Mouse (Mus musculus): ENCODE data around the gene Lias.

Lias gene

DNA sequence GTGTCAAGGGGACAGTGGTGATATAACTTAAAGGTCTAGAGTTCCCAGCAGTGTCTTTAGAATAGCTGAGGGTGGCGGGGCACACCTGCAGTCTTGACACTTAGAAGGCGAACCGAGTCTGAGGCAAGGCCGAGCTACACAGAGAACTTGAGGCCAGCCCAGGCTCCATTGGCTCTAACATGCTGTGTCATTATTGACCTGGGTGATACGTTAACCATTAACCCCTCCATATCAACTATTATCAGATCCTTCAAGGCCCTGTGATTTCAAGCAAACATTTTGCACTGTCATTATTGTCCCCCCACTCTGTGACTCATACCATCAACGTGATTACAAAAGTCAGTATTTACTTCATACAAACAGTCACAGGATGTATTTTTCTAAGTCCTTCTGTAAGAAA, 32.9 kb downstream of the Lias start:
- no peak for DNase-seq (ENCODE audit: low read depth, low spot score)

- DNase-seq (ENCODE audit: low read depth, low spot score), result no peak
Measured at GRCm38 (mm10) chr5:65425251-65425650, 34.0 kb downstream of the Lias start.

- peak; percentile 63 for DNase-seq (ENCODE audit: low read depth, low spot score)
Measured at GRCm38 (mm10) chr5:65428321-65428720, 37.0 kb downstream of the Lias start.

GRCm38 (mm10) chr5:65429441-65429840, 38.1 kb downstream of the Lias start:
- DNase-seq (ENCODE audit: low read depth, low spot score), result no peak

GRCm38 (mm10) chr5:65434471-65435362, 43.4 kb downstream of the Lias start:
- DNase-seq (ENCODE audit: low read depth, low spot score), result no peak

DNA sequence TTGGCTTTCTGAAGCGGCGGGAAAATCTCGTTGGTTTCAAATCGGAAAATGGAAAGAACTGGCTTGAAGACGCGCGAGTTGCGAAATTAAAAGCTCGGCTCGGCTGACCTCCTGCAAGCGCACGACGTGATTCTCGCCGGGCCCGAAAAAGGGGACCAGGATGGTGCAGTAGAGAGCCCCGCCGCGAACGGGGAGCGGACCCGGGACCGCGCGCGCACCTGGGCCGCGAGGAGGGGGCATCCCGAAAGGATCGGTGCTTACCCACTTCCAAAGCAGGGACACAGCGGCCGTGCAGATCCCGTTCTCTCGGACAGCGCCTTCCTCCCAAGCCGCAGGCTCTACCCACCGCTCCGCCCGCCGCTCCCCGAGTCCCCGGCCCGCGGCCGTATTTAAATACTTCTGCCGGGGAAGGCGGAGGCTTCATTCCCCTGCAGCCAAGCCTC, 44.1 kb downstream of the Lias start:
- no peak for DNase-seq (ENCODE audit: low read depth, low spot score)

DNA sequence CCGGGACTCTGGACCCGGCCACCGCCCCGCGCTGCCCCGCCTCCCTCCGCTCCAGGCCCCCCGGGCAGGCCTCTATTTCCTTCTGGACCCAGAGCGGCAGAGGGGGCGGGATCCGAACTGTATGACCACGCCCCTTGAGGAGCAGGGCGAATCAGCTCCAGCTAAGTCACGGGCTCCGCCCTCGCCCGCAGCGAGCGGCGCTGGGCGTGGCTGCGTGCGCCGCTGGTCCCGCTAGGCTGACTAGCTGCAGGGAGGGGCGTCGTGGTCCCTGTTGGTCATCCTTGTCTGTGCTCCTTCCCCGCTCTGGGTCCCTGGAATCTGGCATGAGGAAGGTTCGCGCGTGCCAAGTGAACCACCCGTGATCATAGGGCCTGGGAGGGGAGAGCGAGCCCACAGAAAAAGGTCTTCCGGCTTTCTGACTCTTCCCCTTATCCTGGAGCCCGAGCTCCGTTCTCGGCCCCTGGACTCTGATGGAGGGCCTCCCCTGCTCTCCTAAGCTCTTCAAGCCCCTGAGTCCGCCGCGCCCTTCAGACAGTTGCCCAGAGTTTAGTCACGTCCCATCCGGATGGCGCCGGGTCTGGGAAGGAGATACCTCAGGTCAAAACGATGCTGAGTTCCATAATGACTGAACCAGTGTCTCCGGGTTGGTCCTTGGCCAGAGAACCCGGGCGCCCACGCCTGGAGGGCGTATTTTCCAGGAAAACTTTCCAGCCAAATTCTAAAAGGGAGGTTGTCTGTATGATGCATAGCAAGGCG, 44.7 kb downstream of the Lias start, which contains the start of gene Ugdh:
Gene Ugdh (minus strand): TSS at position 144 of the 756 bp plus-strand sequence.
- DNase-seq (ENCODE audit: low read depth, low spot score), result peak; percentile 97

DNA sequence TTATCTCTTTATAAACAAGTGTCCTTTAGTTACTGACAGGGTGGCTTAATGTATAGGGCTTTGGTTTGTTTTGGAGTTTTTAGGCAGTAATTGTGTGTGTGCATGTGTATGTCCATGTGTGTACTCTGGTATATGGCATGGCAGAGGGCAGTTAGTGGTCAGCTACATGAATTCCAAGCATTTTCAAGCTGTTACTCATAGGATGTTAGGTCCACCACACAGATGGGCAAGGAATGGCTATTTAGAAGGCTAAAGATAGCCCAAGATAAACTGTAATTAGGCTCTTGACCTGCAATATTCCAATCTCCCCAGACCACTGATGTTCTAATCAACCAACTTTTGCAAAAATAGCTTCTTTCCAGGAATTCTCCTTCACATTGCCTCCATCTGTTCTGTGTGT, 46.7 kb downstream of the Lias start:
- no peak for DNase-seq (ENCODE audit: low read depth, low spot score)

- no peak for DNase-seq (ENCODE audit: low read depth, low spot score)
Measured at GRCm38 (mm10) chr5:65444981-65445380, 53.7 kb downstream of the Lias start.

DNA sequence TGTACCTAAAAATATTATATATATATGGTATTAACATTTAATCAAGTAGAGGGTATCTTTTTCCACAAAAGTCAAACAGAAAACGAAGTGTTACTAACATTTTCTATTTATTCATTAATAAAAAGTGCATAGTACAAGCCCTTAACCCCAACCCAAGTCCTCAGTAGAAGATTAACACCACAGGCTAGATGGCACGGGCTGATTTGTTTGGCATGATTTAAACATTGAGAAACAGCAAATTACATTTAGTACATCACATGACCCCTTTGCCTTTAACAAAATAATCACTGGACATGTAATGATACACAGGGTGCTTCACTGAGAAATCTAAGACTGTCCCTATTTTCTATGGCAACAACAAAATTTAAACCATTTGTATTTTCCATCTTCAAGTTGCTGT, 55.5 kb downstream of the Lias start:
- DNase-seq (ENCODE audit: low read depth, low spot score), result no peak

DNA sequence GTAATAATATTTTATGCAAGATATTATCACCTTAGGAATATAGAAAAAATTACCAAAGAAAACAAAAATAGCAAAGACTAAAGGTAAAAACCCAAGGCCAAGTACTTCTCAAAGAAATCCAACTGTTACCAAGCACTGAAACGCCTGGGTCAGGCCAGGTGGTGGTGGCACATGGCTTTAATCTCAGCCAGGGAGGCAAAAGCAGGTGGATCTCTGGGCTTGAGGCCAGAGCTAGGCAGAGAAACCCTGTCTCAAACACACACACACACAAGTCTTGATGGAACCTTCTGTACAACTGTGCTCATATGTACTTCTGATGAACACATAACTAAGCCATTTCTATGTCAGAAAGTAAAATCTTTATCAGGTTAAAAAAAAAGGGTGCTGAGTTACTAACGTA, 56.5 kb downstream of the Lias start:
- DNase-seq (ENCODE audit: low read depth, low spot score), result no peak

DNA sequence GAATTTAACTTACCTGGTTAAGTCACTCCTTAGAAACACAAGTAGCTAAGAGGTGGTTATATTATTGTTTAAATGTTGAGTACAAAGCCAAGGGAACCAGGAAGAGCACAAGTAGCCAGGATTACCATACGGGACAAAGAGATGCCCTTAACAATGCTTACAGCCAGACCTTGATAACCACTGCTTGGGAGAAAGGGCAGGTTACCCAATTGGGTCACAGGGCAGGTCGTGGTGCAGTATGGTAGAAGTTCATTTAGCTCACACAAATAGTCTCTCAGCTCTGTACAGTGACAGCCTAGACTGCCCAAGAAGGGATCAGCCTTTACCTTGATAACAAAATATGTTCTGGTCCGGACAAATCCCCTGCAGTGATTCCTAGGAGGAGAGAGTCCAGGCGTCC, 57.6 kb downstream of the Lias start:
- DNase-seq (ENCODE audit: low read depth, low spot score), result no peak

DNA sequence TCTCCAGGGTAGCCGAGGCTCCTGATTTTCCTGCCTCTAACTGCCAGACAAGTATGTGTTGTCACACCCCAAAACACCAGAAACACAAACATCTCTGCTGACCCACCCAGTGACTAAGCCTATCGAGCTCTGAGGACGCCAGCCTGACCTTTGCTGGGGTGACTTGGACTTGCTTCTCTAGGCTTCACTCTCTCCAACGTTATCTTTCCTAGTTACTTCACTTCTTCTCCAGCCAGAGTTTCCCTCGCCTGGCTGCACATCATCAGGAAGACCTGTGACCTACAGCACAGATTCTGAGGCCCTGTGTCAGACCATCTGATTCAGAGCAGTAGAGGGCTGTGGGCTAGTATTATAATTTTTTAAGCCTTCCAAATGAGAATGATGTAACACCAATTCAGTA, 63.5 kb downstream of the Lias start:
- DNase-seq (ENCODE audit: low read depth, low spot score), result no peak

- no peak for DNase-seq (ENCODE audit: low read depth, low spot score)
Measured at GRCm38 (mm10) chr5:65457086-65457827, 66.0 kb downstream of the Lias start.

- no peak for DNase-seq (ENCODE audit: low read depth, low spot score)
Measured at GRCm38 (mm10) chr5:65457846-65458245, 66.5 kb downstream of the Lias start.

- no peak for DNase-seq (ENCODE audit: low read depth, low spot score)
Measured at GRCm38 (mm10) chr5:65459454-65459853, 68.2 kb downstream of the Lias start.
